Mouse (Mus musculus) mature B cell (primary cell): ENCODE results near the gene Foxg1.

Source experiments
- in situ Hi-C: fragments of 300-500 bp; cut with MboI; formaldehyde crosslinking; loops from 2 replicates; pipeline ENCODE4 v1.14.3; 2019

The Foxg1 gene

DNA sequence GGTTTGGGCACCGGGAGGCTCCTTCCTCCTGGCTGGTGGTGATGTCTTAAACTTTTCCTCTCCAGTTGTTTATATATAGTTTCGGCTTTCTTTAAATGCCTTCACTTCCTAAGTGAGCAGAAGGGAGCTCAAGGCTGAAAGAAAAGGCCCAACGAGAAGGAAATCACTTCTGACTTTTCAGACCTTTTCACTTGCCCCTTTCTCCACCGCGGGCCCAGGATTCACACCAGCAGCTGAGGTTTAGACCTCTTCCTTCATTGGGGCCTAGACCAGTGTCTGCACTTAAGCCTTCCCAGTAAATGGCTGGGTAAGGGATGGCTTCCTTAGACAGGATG, 19.3 kb downstream of the Foxg1 start:
- in situ Hi-C loops = no loop called here

DNA sequence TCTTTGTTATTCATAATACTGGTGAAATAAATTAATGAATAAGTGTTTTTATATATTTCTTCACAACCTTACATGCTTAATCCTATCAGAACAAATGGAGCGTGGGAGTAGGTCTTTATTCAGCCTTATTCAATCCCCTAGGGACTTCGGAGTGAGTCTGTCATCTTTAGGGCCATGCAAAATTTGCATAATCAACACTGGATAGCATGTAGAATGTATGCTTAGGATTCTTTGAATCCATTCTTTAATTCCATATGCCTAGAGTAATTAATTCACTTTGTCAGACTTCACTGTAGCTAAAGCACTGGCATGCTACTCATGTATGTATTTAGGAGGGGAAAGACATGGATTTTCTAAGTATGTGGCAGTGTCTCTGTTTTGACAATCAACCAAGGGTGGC, 27.4 kb downstream of the Foxg1 start:
- in situ Hi-C loops = no loop called here

DNA sequence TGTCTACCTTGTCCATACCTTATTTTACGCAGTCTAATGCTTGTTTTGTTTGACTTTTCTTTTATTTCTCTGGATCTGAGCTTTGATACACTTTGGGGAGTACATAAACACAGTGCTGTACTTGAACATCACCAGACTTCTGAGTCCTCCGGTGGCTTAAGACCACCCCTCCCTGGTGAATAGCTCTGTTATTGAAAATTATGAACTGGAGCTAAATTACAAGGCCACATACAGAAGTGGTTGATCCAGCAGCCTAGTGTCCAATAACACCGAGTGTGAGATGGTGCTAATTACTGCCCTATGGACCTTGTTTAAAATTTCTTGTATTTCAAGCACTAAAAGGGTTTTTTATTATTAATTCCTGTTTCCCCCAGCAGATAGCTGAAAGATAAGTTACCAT, 35.5 kb downstream of the Foxg1 start:
- in situ Hi-C loops = no loop called here
